Mouse (Mus musculus): ENCODE measurements around the gene Mrps7.

The Mrps7 gene

GRCm38 (mm10) chr11:115603476-115604303, at the start of gene Mrps7, which contains the start of gene Gga3:
Gene Mrps7, plus strand, starts transcription at chr11:115603925.
Gene Gga3, minus strand, starts transcription at chr11:115604051.
- DNase-seq (ENCODE audit: low spot score in 2 of 2), result peak; percentile 86 to 88

GRCm38 (mm10) chr11:115555717-115556116, 48.0 kb upstream of the Mrps7 start:
- DNase-seq (ENCODE audit: low spot score in 2 of 2), result no peak

GRCm38 (mm10) chr11:115563406-115563805, 40.3 kb upstream of the Mrps7 start:
- DNase-seq (ENCODE audit: low spot score in 2 of 2), result no peak

- peak; percentile 97 for DNase-seq (ENCODE audit: low spot score in 2 of 2)
These were observed 39.5 kb upstream of the Mrps7 start, which contains the start of gene Nup85 for GRCm38 (mm10) chr11:115564064-115564809. Gene Nup85, plus strand, starts transcription at chr11:115564434.

GRCm38 (mm10) chr11:115564961-115565360, 38.8 kb upstream of the Mrps7 start:
- no peak for DNase-seq (ENCODE audit: low spot score in 2 of 2)

- DNase-seq (ENCODE audit: low spot score in 2 of 2), result no peak
These were observed 24.6 kb upstream of the Mrps7 start for GRCm38 (mm10) chr11:115579080-115579479.

- no peak for DNase-seq (ENCODE audit: low spot score in 2 of 2)
These were observed 20.7 kb upstream of the Mrps7 start for GRCm38 (mm10) chr11:115582913-115583606.

- no peak for DNase-seq (ENCODE audit: low spot score in 2 of 2)
These were observed 19.2 kb upstream of the Mrps7 start for GRCm38 (mm10) chr11:115584376-115585073.

GRCm38 (mm10) chr11:115585573-115586100, 18.1 kb upstream of the Mrps7 start:
- no peak for DNase-seq (ENCODE audit: low spot score in 2 of 2)

GRCm38 (mm10) chr11:115586403-115586802, 17.3 kb upstream of the Mrps7 start:
- DNase-seq (ENCODE audit: low spot score in 2 of 2), result no peak

GRCm38 (mm10) chr11:115587984-115588383, 15.7 kb upstream of the Mrps7 start:
- DNase-seq (ENCODE audit: low spot score in 2 of 2), result no peak

GRCm38 (mm10) chr11:115590526-115591075, 13.1 kb upstream of the Mrps7 start:
- no peak for DNase-seq (ENCODE audit: low spot score in 2 of 2)

GRCm38 (mm10) chr11:115595209-115595608, 8.5 kb upstream of the Mrps7 start:
- no peak for DNase-seq (ENCODE audit: low spot score in 2 of 2)

GRCm38 (mm10) chr11:115598309-115598708, 5.4 kb upstream of the Mrps7 start:
- no peak for DNase-seq (ENCODE audit: low spot score in 2 of 2)

GRCm38 (mm10) chr11:115599722-115600121, 4.0 kb upstream of the Mrps7 start:
- peak in 1 of 2 experiments; percentile 25 for DNase-seq (ENCODE audit: low spot score in 2 of 2)

GRCm38 (mm10) chr11:115600743-115601142, 3.0 kb upstream of the Mrps7 start:
- no peak for DNase-seq (ENCODE audit: low spot score in 2 of 2)

GRCm38 (mm10) chr11:115601174-115601573, 2.6 kb upstream of the Mrps7 start:
- no peak for DNase-seq (ENCODE audit: low spot score in 2 of 2)

GRCm38 (mm10) chr11:115603128-115603475, 623 bp upstream of the Mrps7 start:
- DNase-seq (ENCODE audit: low spot score in 2 of 2), result no peak

GRCm38 (mm10) chr11:115604304-115604696, 575 bp downstream of the Mrps7 start:
- DNase-seq (ENCODE audit: low spot score in 2 of 2), result no peak

GRCm38 (mm10) chr11:115606733-115607132, 3.0 kb downstream of the Mrps7 start:
- DNase-seq (ENCODE audit: low spot score in 2 of 2), result no peak

Measured in frontal cortex, postnatal 36 days (tissue).